Mouse (Mus musculus) liver, embryonic 11.5 days (tissue): ENCODE results near the gene Ltn1. TPM values are rescaled to one million over a fixed set of nuclear protein-coding genes. Genes with fewer than 3 reads are reported as not detected.

ENCODE experiments used
- ATAC-seq: fragments of 200-750 bp; cut with Nextera tagmentation; replicated peaks from 2 replicates; pipeline ENCODE4 v1.8.0; 2017; ENCODE audit warnings: moderate number of reproducible peaks, mild to moderate bottlenecking, moderate TSS enrichment, moderate library complexity; ENCODE audit not compliant: low FRiP score
- DNase-seq: peaks from one replicate; pipeline ENCODE4 v3.0.0-alpha.2; 2017; ENCODE audit warnings: low spot score
- H3K27ac ChIP-seq: fragments of 300-500 bp; sonication (generic); 2 replicates; pipeline ENCODE4 v1.5.1; 2014; ENCODE audit warnings: mild to moderate bottlenecking, low read depth, low read length, control low read depth
- H3K27me3 ChIP-seq: fragments of 300-500 bp; sonication (generic); replicated peaks from 2 replicates; pipeline ENCODE4 v1.6.1; 2014; ENCODE audit warnings: low read length, mixed read lengths; ENCODE audit not compliant: control insufficient read depth, insufficient read depth
- H3K36me3 ChIP-seq: fragments of 300-500 bp; sonication (generic); 2 replicates; pipeline ENCODE4 v1.6.1; 2014; ENCODE audit warnings: mild to moderate bottlenecking, low read length, moderate library complexity, mixed read lengths; ENCODE audit not compliant: control insufficient read depth, insufficient read depth
- H3K4me1 ChIP-seq: fragments of 300-500 bp; sonication (generic); replicated peaks from 2 replicates; pipeline ENCODE4 v1.6.1; 2014; ENCODE audit warnings: low read length, mixed read lengths; ENCODE audit not compliant: control insufficient read depth, insufficient read depth
- H3K4me2 ChIP-seq: fragments of 300-500 bp; sonication (generic); 2 replicates; pipeline ENCODE4 v1.6.1; 2014; ENCODE audit warnings: mild to moderate bottlenecking, control low read depth, moderate library complexity
- H3K4me3 ChIP-seq: fragments of 300-500 bp; sonication (generic); 2 replicates; pipeline ENCODE4 v1.5.1; 2014; ENCODE audit warnings: low read depth, low read length, control low read depth
- H3K9ac ChIP-seq: fragments of 300-500 bp; sonication (generic); 2 replicates; pipeline ENCODE4 v1.6.1; 2014; ENCODE audit warnings: low read depth, low read length, control low read depth
- H3K9me3 ChIP-seq: fragments of 300-500 bp; sonication (generic); 2 replicates; pipeline ENCODE4 v1.6.1; 2016; ENCODE audit warnings: low read length, inconsistent platforms, mixed read lengths; ENCODE audit not compliant: control insufficient read depth
- WGBS: fragments of 180-500 bp; shearing (Covaris S2); extraction: QIAGEN DNeasy Blood & Tissue Kit; methylation state at CpG from one replicate; pipeline ENCODE4 v1.1.7; 2014; 5-methylcytosine and 5-hydroxymethylcytosine counted together
- polyA plus RNA-seq: library from polyadenylated mRNA; unstranded; fragments of >200 nt; fragmentation: Nextera tagmentation; extraction: Ambion mirVana; gene quantifications from 2 replicates; pipeline ENCODE4 v1.2.1, GENCODE M21; 2014

Ltn1 gene
- polyA plus RNA-seq, 1 experiment from 2014 or later = 26.3 TPM

GRCm38 (mm10) chr16:87366035-87366434 is 66.4 kb downstream of the Ltn1 start:
- 81% methylated on average over 10 of the region's 10 CpGs for whole genome bisulfite sequencing
- no peak overlapping the region for H3K4me3 ChIP-seq
- ATAC-seq (no peak), DNase-seq (no peak)
- no peak overlapping the region for H3K27ac ChIP-seq
- H3K9me3 ChIP-seq = no peaks in the 10 kb centered on the region
- H3K27me3 ChIP-seq = no peaks in the 10 kb centered on the region
- no peak overlapping the region for H3K4me2 ChIP-seq
- peaks cover 5% of the 10 kb centered on the region; the same call in 1 of the 2 replicates for H3K36me3 ChIP-seq
- H3K9ac ChIP-seq = no peak overlapping the region
- no peaks in the 10 kb centered on the region for H3K4me1 ChIP-seq

GRCm38 (mm10) chr16:87364231-87364630 is 68.2 kb downstream of the Ltn1 start:
- H3K27me3 ChIP-seq = no peaks in the 10 kb centered on the region
- no peak overlapping the region for H3K27ac ChIP-seq
- DNase-seq (no peak), ATAC-seq (no peak)
- no peaks in the 10 kb centered on the region for H3K4me1 ChIP-seq
- no peak overlapping the region for H3K9ac ChIP-seq
- H3K4me3 ChIP-seq = no peak overlapping the region
- peaks cover 5% of the 10 kb centered on the region; the same call in 1 of the 2 replicates for H3K36me3 ChIP-seq
- WGBS = 83% methylated on average over 4 of the region's 4 CpGs
- H3K4me2 ChIP-seq = no peak overlapping the region
- H3K9me3 ChIP-seq = no peaks in the 10 kb centered on the region

- Histone ChIP-seq H3K9ac (no peak overlapping the region), H3K36me3 (peaks cover 5% of the 10 kb centered on the region; the same call in 1 of the 2 replicates), H3K27ac (no peak overlapping the region), H3K4me1 (no peaks in the 10 kb centered on the region), H3K9me3 (no peaks in the 10 kb centered on the region), H3K4me2 (no peak overlapping the region), H3K4me3 (no peak overlapping the region), H3K27me3 (no peaks in the 10 kb centered on the region)
- WGBS = 87% methylated on average over 6 of the region's 6 CpGs
- ATAC-seq = no peak
- no peak for DNase-seq
Measured at GRCm38 (mm10) chr16:87360096-87360495, 72.3 kb downstream of the Ltn1 start.

- Histone ChIP-seq H3K27me3 (no peaks in the 10 kb centered on the region), H3K4me3 (peak overlapping the region; percentile 79), H3K36me3 (0 out of 2 replicates have a peak, but pooled peaks cover 3% of the 10 kb centered on the region), H3K9me3 (no peaks in the 10 kb centered on the region), H3K4me1 (no peaks in the 10 kb centered on the region), H3K9ac (no peak overlapping the region), H3K27ac (no peak overlapping the region), H3K4me2 (peak overlapping the region; percentile 59)
- no peak for ATAC-seq
- DNase-seq = no peak
- WGBS = 85% methylated on average over 7 of the region's 7 CpGs
Measured at GRCm38 (mm10) chr16:87354748-87355147, 77.7 kb downstream of the Ltn1 start.

- H3K36me3 ChIP-seq = 0 out of 2 replicates have a peak, but pooled peaks cover 3% of the 10 kb centered on the region
- DNase-seq (peak; percentile 94), ATAC-seq (peak; percentile 99)
- H3K4me1 ChIP-seq = no peaks in the 10 kb centered on the region
- H3K27ac ChIP-seq = peak within 1 kb of the TSS; percentile 88
- peak within 1 kb of the TSS; percentile 79 for H3K4me3 ChIP-seq
- under 1% methylated on average over 48 of the region's 48 CpGs for WGBS
- H3K4me2 ChIP-seq = peak within 1 kb of the TSS; percentile 59
- no peaks in the 10 kb centered on the region for H3K27me3 ChIP-seq
- peak within 1 kb of the TSS; percentile 84 for H3K9ac ChIP-seq
- H3K9me3 ChIP-seq = no peaks in the 10 kb centered on the region
Measured at GRCm38 (mm10) chr16:87354075-87354583, 78.3 kb downstream of the Ltn1 start, which contains the start of gene N6amt1. Gene N6amt1 (plus strand): TSS chr16:87354185.

GRCm38 (mm10) chr16:87353605-87354004 is 78.8 kb downstream of the Ltn1 start:
- H3K4me3 ChIP-seq = peak overlapping the region; percentile 79; the same call in 1 of the 2 replicates
- H3K4me2 ChIP-seq = peak overlapping the region; percentile 59
- H3K27ac ChIP-seq = no peak overlapping the region
- WGBS = 82% methylated on average over 1 of the region's 1 CpGs
- no peak overlapping the region for H3K9ac ChIP-seq
- H3K36me3 ChIP-seq = 0 out of 2 replicates have a peak, but pooled peaks cover 3% of the 10 kb centered on the region
- no peaks in the 10 kb centered on the region for H3K27me3 ChIP-seq
- no peaks in the 10 kb centered on the region for H3K4me1 ChIP-seq
- DNase-seq (no peak), ATAC-seq (no peak)
- H3K9me3 ChIP-seq = no peaks in the 10 kb centered on the region

- Histone ChIP-seq H3K36me3 (no peaks in the 10 kb centered on the region), H3K9ac (no peak overlapping the region), H3K9me3 (no peaks in the 10 kb centered on the region), H3K27me3 (no peaks in the 10 kb centered on the region), H3K4me1 (no peaks in the 10 kb centered on the region), H3K4me3 (no peak overlapping the region), H3K4me2 (no peak overlapping the region), H3K27ac (no peak overlapping the region)
- ATAC-seq (no peak), DNase-seq (no peak)
- WGBS = 62% methylated on average over 5 of the region's 5 CpGs
Measured at GRCm38 (mm10) chr16:87351386-87352105, 80.9 kb downstream of the Ltn1 start.

GRCm38 (mm10) chr16:87348133-87348532 is 84.3 kb downstream of the Ltn1 start:
- Histone ChIP-seq H3K9me3 (no peaks in the 10 kb centered on the region), H3K4me1 (no peaks in the 10 kb centered on the region), H3K27me3 (no peaks in the 10 kb centered on the region), H3K4me3 (no peak overlapping the region), H3K27ac (no peak overlapping the region), H3K9ac (no peak overlapping the region), H3K36me3 (no peaks in the 10 kb centered on the region), H3K4me2 (no peak overlapping the region)
- ATAC-seq (no peak), DNase-seq (no peak)
- 89% methylated on average over 2 of the region's 2 CpGs for WGBS
